Mouse (Mus musculus) retina, adult 2 months (tissue): ENCODE measurements around the gene Psmb6.
"Not testable (repeated sequence)": the region's sequence is repeated elsewhere in the genome, so short reads cannot be mapped to it uniquely, and the experiment has no call there.

Experiments
- DNase-seq: peaks from one replicate; pipeline ENCODE4 v3.0.0-alpha.2; 2012; ENCODE audit warnings: low read depth, low spot score

The Psmb6 gene

DNA sequence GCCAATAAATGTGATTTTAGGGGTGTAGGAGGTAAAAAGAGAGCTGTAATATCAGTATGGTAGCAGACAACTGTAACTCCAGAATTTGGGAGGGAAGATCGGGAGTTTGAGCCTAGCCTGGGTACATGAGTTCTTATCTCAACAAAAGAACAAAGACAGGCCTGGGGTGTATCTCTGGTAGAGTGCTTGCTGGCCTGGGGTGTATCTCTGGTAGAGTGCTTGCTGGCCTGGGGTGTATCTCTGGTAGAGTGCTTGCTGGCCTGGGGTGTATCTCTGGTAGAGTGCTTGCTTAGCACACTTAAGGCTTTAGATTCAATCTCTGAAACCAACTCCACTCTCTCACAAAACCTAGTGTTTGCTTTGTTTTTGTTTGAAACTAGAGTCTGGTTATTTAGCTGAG lies 45.4 kb downstream of the Psmb6 start:
- DNase-seq = not testable (repeated sequence)

GRCm38 (mm10) chr11:70571641-70572040 lies 46.5 kb downstream of the Psmb6 start:
- no peak for DNase-seq

DNA sequence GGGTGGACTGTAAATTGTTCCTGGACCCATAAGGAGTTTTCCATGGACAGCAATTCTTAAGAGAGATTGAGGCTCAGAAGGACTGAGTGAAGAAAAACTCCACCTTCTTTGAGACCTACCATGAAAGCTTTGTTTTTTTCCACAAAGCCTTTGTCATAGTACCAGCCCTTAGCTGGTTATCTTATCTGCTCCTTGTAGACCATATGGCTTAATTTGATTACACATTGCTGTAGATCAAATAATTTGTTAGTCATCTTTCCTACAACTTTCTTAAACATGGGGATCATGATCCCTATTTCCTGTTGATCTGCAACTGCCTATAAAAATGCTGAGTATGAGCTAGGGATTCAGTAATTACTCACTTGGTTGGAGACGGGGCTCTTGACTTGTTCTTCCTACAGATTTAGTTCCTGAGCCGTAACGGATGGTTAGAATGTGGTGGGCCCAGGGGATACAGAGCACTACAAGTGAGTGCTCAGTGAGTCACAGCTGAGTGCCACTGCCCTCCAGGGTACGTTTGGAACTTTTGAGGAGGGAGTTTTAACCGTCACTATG lies 47.3 kb downstream of the Psmb6 start:
- no peak for DNase-seq

GRCm38 (mm10) chr11:70573872-70574271 lies 48.7 kb downstream of the Psmb6 start:
- DNase-seq = no peak

- no peak for DNase-seq
Observed at GRCm38 (mm10) chr11:70577201-70577600, 52.0 kb downstream of the Psmb6 start.
